In genomic region chr17:12299371-12299770, GRCm38 (mm10) we compare ENCODE assay signal across 23 mouse cellular contexts. TPM values are rescaled to one million over a fixed set of nuclear protein-coding genes. Genes with fewer than 3 reads are reported as not detected.
DNase-seq lines count a peak whose midpoint lies in the region; ATAC-seq and TF ChIP-seq lines count a peak whose summit lies in the region.
"Had no signal": no experiment of that assay in that cellular context is flagged by ENCODE, and none has a peak within 500 bp of the region (broad histone marks: within the 10 kb centered on the region; RNA-seq: fewer than 3 reads in every experiment).

No protein-coding gene starts in this region.

- no peak for ATAC-seq in lung, postnatal 0 days
- ATAC-seq in stomach, embryonic 16.5 days (ENCODE audit: insufficient read depth, low FRiP score) = no peak
- ATAC-seq in forebrain, embryonic 16.5 days = no peak
- ATAC-seq: CD4-positive, CD25-positive, alpha-beta regulatory T cell, adult 4 months; forebrain, postnatal 0 days had no signal

- peaks cover 26% of the 10 kb centered on the region for H3K79me2 ChIP-seq in liver, adult 2 months (ENCODE audit: control insufficient read depth, insufficient read depth, low read length)

- no peaks in the 10 kb centered on the region for H3K27me3 ChIP-seq in liver, adult 2 months (ENCODE audit: control insufficient read depth, insufficient read depth, low read length)
- no peaks in the 10 kb centered on the region for H3K27me3 ChIP-seq in lung, postnatal 0 days (replicated peaks; ENCODE audit: insufficient read depth, low read length)
- H3K27me3 ChIP-seq in stomach, embryonic 16.5 days (ENCODE audit: control insufficient read depth, insufficient read depth, low read length) = no peaks in the 10 kb centered on the region
- no peaks in the 10 kb centered on the region for H3K27me3 ChIP-seq in forebrain, embryonic 16.5 days (replicated peaks; ENCODE audit: control insufficient read depth, insufficient read depth, low read length)
- H3K27me3 ChIP-seq: embryonic facial prominence, embryonic 13.5 days; forebrain, embryonic 12.5 days; heart, embryonic 13.5 days; hindbrain, embryonic 12.5 days had no signal

- H3K9ac ChIP-seq in liver, adult 2 months (ENCODE audit: low read depth, low read length) = no peak overlapping the region
- H3K9ac ChIP-seq in lung, postnatal 0 days (replicated peaks; ENCODE audit: low read depth) = no peak overlapping the region
- peak overlapping the region; percentile 11; the same call in 1 of the 2 replicates for H3K9ac ChIP-seq in stomach, embryonic 16.5 days (ENCODE audit: low read length)
- no peak overlapping the region for H3K9ac ChIP-seq in forebrain, embryonic 16.5 days (replicated peaks; ENCODE audit: low read depth, low read length)
- H3K9ac ChIP-seq: embryonic facial prominence, embryonic 13.5 days; forebrain, embryonic 12.5 days; forebrain, postnatal 0 days; heart, embryonic 13.5 days; hindbrain, embryonic 12.5 days had no signal

- peaks cover 9% of the 10 kb centered on the region for H3K4me1 ChIP-seq in liver, adult 2 months (ENCODE audit: control insufficient read depth, insufficient read depth, low read length)
- peaks cover 13% of the 10 kb centered on the region; the same call in 1 of the 2 replicates for H3K4me1 ChIP-seq in lung, postnatal 0 days (ENCODE audit: insufficient read depth, low read depth, low read length)
- peaks cover 33% of the 10 kb centered on the region for H3K4me1 ChIP-seq in stomach, embryonic 16.5 days (ENCODE audit: control insufficient read depth, insufficient read depth, low read length)
- H3K4me1 ChIP-seq in forebrain, embryonic 16.5 days (replicated peaks; ENCODE audit: control insufficient read depth, insufficient read depth, low read length) = peaks cover 20% of the 10 kb centered on the region

- no peak overlapping the region for H3K27ac ChIP-seq in liver, adult 2 months (replicated peaks; ENCODE audit: insufficient read depth, low read depth, low read length)
- H3K27ac ChIP-seq in lung, postnatal 0 days (ENCODE audit: low read length) = peak overlapping the region; percentile 45
- H3K27ac ChIP-seq in stomach, embryonic 16.5 days (ENCODE audit: low read length) = peak overlapping the region; percentile 86
- H3K27ac ChIP-seq in forebrain, embryonic 16.5 days (ENCODE audit: low read length) = no peak overlapping the region
- H3K27ac ChIP-seq: embryonic facial prominence, embryonic 13.5 days; forebrain, embryonic 12.5 days; gastrocnemius, adult 2 months; heart, embryonic 13.5 days; hindbrain, embryonic 12.5 days had no signal

- DNase-seq in cerebellum, postnatal 10 days = peak; percentile 51 to 58
- no peak for DNase-seq in cerebellum, adult 9-11 months
- peak; percentile 19 for DNase-seq in liver, adult 2 months (ENCODE audit: extremely low read depth, low read depth, low spot score)
- DNase-seq in liver = no peak
- DNase-seq in lung, postnatal 0 days (ENCODE audit: low spot score) = no peak
- no peak for DNase-seq in lung, postnatal 4 days
- DNase-seq: adrenal gland, postnatal 10 days; B cell, adult 2 months; cerebellum, adult 11 months; cerebellum, adult 8-10 months; cerebellum, postnatal 36 days; forebrain, postnatal 0 days; gastrocnemius, adult 2 months; gastrocnemius, postnatal 25 days; heart, postnatal 36 days had no signal

- no peak overlapping the region for H3K4me3 ChIP-seq in liver, adult 2 months (ENCODE audit: insufficient read depth, low read depth, low read length)
- H3K4me3 ChIP-seq in lung, postnatal 0 days (ENCODE audit: low read depth, low read length) = no peak overlapping the region
- H3K4me3 ChIP-seq in stomach, embryonic 16.5 days (replicated peaks; ENCODE audit: low read length) = no peak overlapping the region
- no peak overlapping the region for H3K4me3 ChIP-seq in forebrain, embryonic 16.5 days (replicated peaks; ENCODE audit: low read length)
- H3K4me3 ChIP-seq: embryonic facial prominence, embryonic 13.5 days; forebrain, embryonic 12.5 days; gastrocnemius, adult 2 months; heart, embryonic 13.5 days; hindbrain, embryonic 12.5 days had no signal

- TF ChIP-seq POLR2A in liver, adult 2 months (IDR thresholded peaks at IDR 0.05; ENCODE audit: extremely low read depth, insufficient read depth, low read length) = no peak

- H3K9me3 ChIP-seq in lung, postnatal 0 days (ENCODE audit: low read length) = no peaks in the 10 kb centered on the region
- no peaks in the 10 kb centered on the region for H3K9me3 ChIP-seq in stomach, embryonic 16.5 days (replicated peaks; ENCODE audit: control insufficient read depth, low read length)
- no peaks in the 10 kb centered on the region for H3K9me3 ChIP-seq in forebrain, embryonic 16.5 days (ENCODE audit: control insufficient read depth, low read length)
- H3K9me3 ChIP-seq: embryonic facial prominence, embryonic 13.5 days; forebrain, embryonic 12.5 days; G1E; heart, embryonic 13.5 days; hindbrain, embryonic 12.5 days had no signal

- no peaks in the 10 kb centered on the region for H3K36me3 ChIP-seq in liver, adult 2 months (ENCODE audit: control insufficient read depth, insufficient read depth, low read length)
- no peaks in the 10 kb centered on the region for H3K36me3 ChIP-seq in lung, postnatal 0 days (ENCODE audit: insufficient read depth, low read length)
- H3K36me3 ChIP-seq in stomach, embryonic 16.5 days (ENCODE audit: control insufficient read depth, insufficient read depth, low read length) = no peaks in the 10 kb centered on the region
- H3K36me3 ChIP-seq in forebrain, embryonic 16.5 days (ENCODE audit: control insufficient read depth, insufficient read depth) = no peaks in the 10 kb centered on the region
- H3K36me3 ChIP-seq: embryonic facial prominence, embryonic 13.5 days; forebrain, embryonic 12.5 days; heart, embryonic 13.5 days; hindbrain, embryonic 12.5 days had no signal

- TF ChIP-seq CTCF in liver, adult 2 months (IDR thresholded peaks at IDR 0.05; ENCODE audit: low read depth, low read length) = no peak
- no peak for TF ChIP-seq CTCF in lung, postnatal 0 days (IDR thresholded peaks at IDR 0.05)

- 34% methylated on average over 7 of the region's 7 CpGs for WGBS in liver, adult 2 months
- WGBS in lung, postnatal 0 days = 78% methylated on average over 7 of the region's 7 CpGs
- WGBS in stomach, embryonic 16.5 days = 70% methylated on average over 7 of the region's 7 CpGs
- 68% methylated on average over 7 of the region's 7 CpGs for WGBS in forebrain, embryonic 16.5 days

- TF ChIP-seq EP300 in lung, postnatal 0 days (IDR thresholded peaks at IDR 0.05) = no peak

- no peak overlapping the region for H3K4me2 ChIP-seq in lung, postnatal 0 days (replicated peaks; ENCODE audit: low read depth, low read length)
- H3K4me2 ChIP-seq in stomach, embryonic 16.5 days (ENCODE audit: low read depth, low read length) = no peak overlapping the region
- H3K4me2 ChIP-seq in forebrain, embryonic 16.5 days (ENCODE audit: low read length) = no peak overlapping the region
- H3K4me2 ChIP-seq: embryonic facial prominence, embryonic 13.5 days; forebrain, embryonic 12.5 days; heart, embryonic 13.5 days; hindbrain, embryonic 12.5 days had no signal

RNA-seq across cellular contexts. Expression of gene Map3k4, which starts 19.2 kb away (rescaled TPM):
- total RNA-seq in liver, adult 2 months (2014; rRNA removed) = 19.2 and 26.5 TPM in 2 replicates
- 9.3 and 10.7 TPM in 2 replicates for polyA plus RNA-seq in liver, adult 2 months (2012; rRNA removed)
- polyA plus RNA-seq in lung, postnatal 0 days (2015; fragmentation: Nextera tagmentation; extraction: Ambion mirVana) = 32.5 and 35.4 TPM in 2 replicates
- 28.2 and 35.6 TPM in 2 replicates for polyA plus RNA-seq in stomach, embryonic 16.5 days (2015; fragmentation: Nextera tagmentation; extraction: Ambion mirVana)
- 33.7 and 37.8 TPM in 2 replicates for polyA plus RNA-seq in forebrain, embryonic 16.5 days (2015; fragmentation: Nextera tagmentation; extraction: Ambion mirVana)

Comparison
In these comparisons a context has a peak if more than half of its experiments do, and no peak if none do; other contexts are left out.
1. DNase-seq: peak in cerebellum, postnatal 10 days (2 of 2) and liver, adult 2 months (single experiment); none in cerebellum, adult 9-11 months (single experiment), liver (single experiment), lung, postnatal 0 days (single experiment) and lung, postnatal 4 days (0 of 2).
2. H3K27ac ChIP-seq: peak in lung, postnatal 0 days (single experiment) and stomach, embryonic 16.5 days (single experiment); none in liver, adult 2 months (single experiment) and forebrain, embryonic 16.5 days (single experiment).